Mouse (Mus musculus) c-Kit-negative CD71-positive TER-119-positive erythroid progenitor cells, embryonic 14.5 days (primary cell): Measurements from ENCODE around the gene Pphln1.

Experiments
- DNase-seq: peaks from one replicate; pipeline ENCODE4 v3.0.0-alpha.2; 2013; ENCODE audit warnings: low read depth, low spot score

The Pphln1 gene

GRCm38 (mm10) chr15:93502703-93503102 is 104.6 kb downstream of the Pphln1 start:
- DNase-seq, result no peak

GRCm38 (mm10) chr15:93503201-93503745 is 105.1 kb downstream of the Pphln1 start:
- DNase-seq, result no peak

GRCm38 (mm10) chr15:93504808-93505207 is 106.7 kb downstream of the Pphln1 start:
- DNase-seq, result no peak

GRCm38 (mm10) chr15:93510690-93511336 is 112.7 kb downstream of the Pphln1 start:
- no peak for DNase-seq

- DNase-seq, result no peak
Observed at GRCm38 (mm10) chr15:93512437-93512836, 114.3 kb downstream of the Pphln1 start.

- DNase-seq, result no peak
Observed at GRCm38 (mm10) chr15:93513939-93514341, 115.8 kb downstream of the Pphln1 start.

GRCm38 (mm10) chr15:93515316-93515715 is 117.2 kb downstream of the Pphln1 start:
- no peak for DNase-seq

GRCm38 (mm10) chr15:93517022-93517565 is 118.9 kb downstream of the Pphln1 start:
- no peak for DNase-seq

GRCm38 (mm10) chr15:93518143-93518902 is 120.2 kb downstream of the Pphln1 start:
- DNase-seq, result no peak

GRCm38 (mm10) chr15:93518941-93519835 is 121.0 kb downstream of the Pphln1 start:
- DNase-seq, result peak; percentile 9

- DNase-seq, result no peak
Observed at GRCm38 (mm10) chr15:93519836-93520826, 122.0 kb downstream of the Pphln1 start.

GRCm38 (mm10) chr15:93521088-93521786 is 123.1 kb downstream of the Pphln1 start:
- no peak for DNase-seq

- DNase-seq, result no peak
Observed at GRCm38 (mm10) chr15:93521787-93522180, 123.6 kb downstream of the Pphln1 start.

GRCm38 (mm10) chr15:93525305-93525917 is 127.3 kb downstream of the Pphln1 start:
- no peak for DNase-seq

GRCm38 (mm10) chr15:93529831-93530702 is 131.9 kb downstream of the Pphln1 start:
- no peak for DNase-seq

- no peak for DNase-seq
Observed at GRCm38 (mm10) chr15:93530703-93531032, 132.5 kb downstream of the Pphln1 start.

- DNase-seq, result no peak
Observed at GRCm38 (mm10) chr15:93536191-93536590, 138.0 kb downstream of the Pphln1 start.

GRCm38 (mm10) chr15:93537745-93538144 is 139.6 kb downstream of the Pphln1 start:
- no peak for DNase-seq
